Mouse (Mus musculus) layer of hippocampus, postnatal 10 days (tissue): Measurements from ENCODE around the gene Clec18a. TPM values are rescaled to one million over a fixed set of nuclear protein-coding genes. Genes with fewer than 3 reads are reported as not detected.
"Not testable (repeated sequence)": the region's sequence is repeated elsewhere in the genome, so short reads cannot be mapped to it uniquely, and the experiment has no call there.

Experiments used
- DNase-seq, 2 experiments: peaks; one replicate each; pipeline ENCODE4 v3.0.0; 2021; ENCODE audit warnings: low spot score in 2 of 2
- long read RNA-seq: library from polyadenylated mRNA; stranded (forward); transcript quantifications from one replicate; pipeline ENCODE4 v2.0.0, GENCODE M21; 2023
- total RNA-seq, 2 experiments: library from RNA; stranded (reverse); gene quantifications; 2 replicates each; pipeline ENCODE4 v1.2.3; 2021

Gene Clec18a
- total RNA-seq: 1 to 10 TPM in 1 of 2 experiments, under 1 TPM in 1; 0.59 to 1.1 TPM
- long read RNA-seq, partial matches to known transcripts: 0 of 2 reads
- long read RNA-seq, other reads (novel, unspliced or antisense): 2 of 2 reads

- DNase-seq: not testable (repeated sequence)
Measured at GRCm38 (mm10) chr8:111092326-111092725, at the start of gene Clec18a. TSS of gene Clec18a (minus strand) at chr8:111092426.

GRCm38 (mm10) chr8:111130756-111131155 lies 38.5 kb upstream of the Clec18a start:
- DNase-seq: no peak

GRCm38 (mm10) chr8:111119481-111119880 lies 27.3 kb upstream of the Clec18a start:
- DNase-seq: peak in 1 of 2 experiments; percentile 28

GRCm38 (mm10) chr8:111114891-111115290 lies 22.7 kb upstream of the Clec18a start:
- no peak for DNase-seq

- peak in 1 of 2 experiments; percentile 18 for DNase-seq
Measured at GRCm38 (mm10) chr8:111094719-111095302, 2.6 kb upstream of the Clec18a start.

- DNase-seq: peak; percentile 87 to 93
Measured at GRCm38 (mm10) chr8:111093865-111094718, 1.9 kb upstream of the Clec18a start, which contains the start of gene Pdpr. TSS of gene Pdpr (plus strand) at chr8:111094630.

- DNase-seq: no peak
Measured at GRCm38 (mm10) chr8:111091706-111092105, 520 bp downstream of the Clec18a start.

- DNase-seq: peak; percentile 83 to 86
Measured at GRCm38 (mm10) chr8:111090126-111090525, 2.1 kb downstream of the Clec18a start.

GRCm38 (mm10) chr8:111083936-111084335 lies 8.3 kb downstream of the Clec18a start:
- not testable (repeated sequence) for DNase-seq

GRCm38 (mm10) chr8:111081580-111082258 lies 10.5 kb downstream of the Clec18a start:
- DNase-seq: no peak

- no peak for DNase-seq
Measured at GRCm38 (mm10) chr8:111079861-111080271, 12.4 kb downstream of the Clec18a start.

GRCm38 (mm10) chr8:111079461-111079860 lies 12.8 kb downstream of the Clec18a start:
- no peak for DNase-seq

GRCm38 (mm10) chr8:111075926-111076325 lies 16.3 kb downstream of the Clec18a start:
- no peak for DNase-seq

GRCm38 (mm10) chr8:111068660-111069059 lies 23.6 kb downstream of the Clec18a start:
- not testable (repeated sequence) for DNase-seq

GRCm38 (mm10) chr8:111067439-111067838 lies 24.8 kb downstream of the Clec18a start:
- no peak for DNase-seq

- DNase-seq: no peak
Measured at GRCm38 (mm10) chr8:111066308-111066707, 25.9 kb downstream of the Clec18a start.

- no peak for DNase-seq
Measured at GRCm38 (mm10) chr8:111062893-111063292, 29.3 kb downstream of the Clec18a start.

GRCm38 (mm10) chr8:111062072-111062757 lies 30.0 kb downstream of the Clec18a start:
- DNase-seq: peak; percentile 95

- DNase-seq: no peak
Measured at GRCm38 (mm10) chr8:111061688-111062071, 30.5 kb downstream of the Clec18a start.

GRCm38 (mm10) chr8:111058946-111059572 lies 33.2 kb downstream of the Clec18a start:
- DNase-seq: no peak
